Mouse (Mus musculus) kidney, postnatal 0 days (tissue): Measurements from ENCODE around the gene Tal1. TPM values are rescaled to one million over a fixed set of nuclear protein-coding genes. Genes with fewer than 3 reads are reported as not detected.

Source experiments
- ATAC-seq: fragments of 200-750 bp; cut with Nextera tagmentation; replicated peaks from 2 replicates; pipeline ENCODE4 v1.8.0; 2017; ENCODE audit warnings: low read depth, moderate number of reproducible peaks, moderate TSS enrichment, moderate library complexity; ENCODE audit not compliant: low FRiP score
- DNase-seq: peaks from one replicate; pipeline ENCODE4 v3.0.0-alpha.2; 2016; ENCODE audit warnings: low spot score
- H3K27ac ChIP-seq: fragments of 300-500 bp; sonication (generic); 2 replicates; pipeline ENCODE4 v1.5.1; 2014; ENCODE audit warnings: mild to moderate bottlenecking
- H3K27me3 ChIP-seq: fragments of 300-500 bp; sonication (generic); 2 replicates; pipeline ENCODE4 v1.6.1; 2014; ENCODE audit warnings: low read length, mixed read lengths; ENCODE audit not compliant: insufficient read depth
- H3K36me3 ChIP-seq: fragments of 300-500 bp; sonication (generic); 2 replicates; pipeline ENCODE4 v1.6.1; 2014; ENCODE audit warnings: low read length, mixed read lengths; ENCODE audit not compliant: insufficient read depth
- H3K4me1 ChIP-seq: fragments of 300-500 bp; sonication (generic); replicated peaks from 2 replicates; pipeline ENCODE4 v1.6.1; 2014; ENCODE audit warnings: antibody characterized with exemption, low read length, mixed read lengths; ENCODE audit not compliant: insufficient read depth
- H3K4me2 ChIP-seq: fragments of 300-500 bp; sonication (generic); 2 replicates; pipeline ENCODE4 v1.6.1; 2014; ENCODE audit warnings: mild to moderate bottlenecking, low read length, moderate library complexity, mixed read lengths
- H3K4me3 ChIP-seq: fragments of 300-500 bp; sonication (generic); replicated peaks from 2 replicates; pipeline ENCODE4 v1.5.1; 2014; ENCODE audit warnings: low read depth, low read length
- H3K9ac ChIP-seq: fragments of 300-500 bp; sonication (generic); 2 replicates; pipeline ENCODE4 v1.6.1; 2014; ENCODE audit warnings: low read depth, low read length
- H3K9me3 ChIP-seq: fragments of 300-500 bp; sonication (generic); replicated peaks from 2 replicates; pipeline ENCODE4 v1.6.1; 2016; ENCODE audit warnings: low read length, inconsistent platforms, mixed read lengths
- CTCF ChIP-seq: IDR thresholded peaks from 2 replicates; pipeline ENCODE4 v1.5.1; 2016; ENCODE audit warnings: antibody characterized with exemption, low read depth, mild to moderate bottlenecking, moderate library complexity
- whole genome bisulfite sequencing: fragments of 180-500 bp; shearing (Covaris S2); extraction: QIAGEN DNeasy Blood & Tissue Kit; methylation state at CpG from one replicate; pipeline ENCODE4 v1.1.7; 2014; 5-methylcytosine and 5-hydroxymethylcytosine counted together
- polyA plus RNA-seq: library from polyadenylated mRNA; unstranded; fragments of >200 nt; fragmentation: Nextera tagmentation; extraction: Ambion mirVana; gene quantifications from 2 replicates; pipeline ENCODE4 v1.2.1, GENCODE M21; 2015

Tal1 gene
- polyA plus RNA-seq, 1 experiment from 2014 or later: 1.1 TPM

DNA sequence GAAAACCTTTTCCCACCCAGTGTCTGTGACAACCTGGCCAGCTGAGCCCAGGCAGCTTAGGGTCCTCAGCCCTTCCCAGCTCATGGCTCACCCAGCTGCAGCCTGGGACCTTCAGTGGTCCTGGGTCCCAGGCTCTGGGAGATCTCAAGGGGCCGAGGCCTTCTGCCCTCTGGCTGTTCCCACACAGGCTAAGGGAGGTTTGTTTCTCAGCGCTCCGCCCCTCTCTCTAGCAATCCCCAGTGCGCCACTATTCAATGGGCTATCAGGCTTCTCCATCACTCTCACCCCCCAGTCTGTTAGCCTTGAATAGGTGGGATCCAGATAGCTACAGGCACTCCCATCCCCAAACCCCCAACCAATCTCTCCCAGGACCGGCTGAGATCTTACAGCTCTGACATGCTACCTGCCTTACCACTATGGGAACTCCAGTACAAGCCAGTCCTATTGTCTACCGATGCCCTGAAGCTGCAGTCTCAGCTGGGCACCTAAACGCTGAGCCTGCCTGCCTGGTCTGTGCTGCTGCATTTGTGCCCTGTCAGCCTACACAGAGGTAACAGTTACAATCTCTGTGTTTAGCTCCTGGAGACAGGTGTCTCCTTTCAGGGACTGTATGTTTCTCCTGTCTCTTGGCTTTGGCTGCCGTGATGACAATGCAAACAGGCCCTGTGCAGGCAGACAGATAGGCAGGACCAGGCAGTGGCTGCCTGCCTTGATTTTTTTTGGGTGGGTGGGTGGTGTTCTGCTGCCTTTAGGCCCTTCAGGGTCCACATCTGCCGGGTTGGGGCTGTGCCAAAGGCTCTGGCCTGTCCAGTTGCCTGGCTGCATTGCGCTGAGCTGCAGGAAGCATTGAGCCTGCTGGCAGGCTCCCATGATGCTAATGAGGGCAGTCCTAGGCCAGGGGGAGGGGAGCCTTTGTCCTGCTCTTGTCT is 22.9 kb downstream of the Tal1 start:
- H3K9ac ChIP-seq: no peak overlapping the region
- no peaks in the 10 kb centered on the region for H3K9me3 ChIP-seq
- no peak overlapping the region for H3K4me2 ChIP-seq
- WGBS: 33% methylated on average over 10 of the region's 10 CpGs
- no peaks in the 10 kb centered on the region for H3K4me1 ChIP-seq
- TF ChIP-seq CTCF: no peak
- no peak overlapping the region for H3K4me3 ChIP-seq
- DNase-seq (no peak), ATAC-seq (peak; percentile 64)
- no peaks in the 10 kb centered on the region for H3K36me3 ChIP-seq
- H3K27me3 ChIP-seq: no peaks in the 10 kb centered on the region
- H3K27ac ChIP-seq: 0 out of 2 replicates have a peak overlapping the region, but pooled peaks have one; percentile 25

DNA sequence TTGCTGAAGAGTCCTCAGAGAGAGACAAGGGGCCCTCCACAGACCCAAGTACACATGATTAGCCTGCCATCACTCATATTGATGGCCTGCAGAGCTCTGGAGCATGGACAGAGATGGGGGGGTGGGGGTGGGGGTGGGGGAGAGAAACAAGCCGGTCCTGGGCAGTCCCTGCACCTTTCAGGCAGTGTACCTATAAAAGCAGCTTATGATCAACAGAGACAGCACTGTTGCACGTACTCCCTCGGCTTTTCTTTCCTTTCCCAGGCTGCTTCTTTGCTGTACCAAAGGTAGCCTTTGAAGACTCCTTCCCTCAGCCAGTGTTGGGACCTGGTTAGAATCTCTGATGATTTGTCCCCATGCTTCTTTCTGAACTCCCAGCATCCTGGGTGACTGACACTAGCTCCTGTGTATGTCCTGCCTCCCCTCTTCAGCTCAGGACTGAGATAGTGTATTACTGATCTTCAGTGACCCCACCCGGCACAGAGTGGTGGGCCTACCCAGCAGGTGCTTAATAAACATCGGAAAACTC is 23.7 kb downstream of the Tal1 start:
- Histone ChIP-seq H3K27ac (no peak overlapping the region), H3K4me3 (no peak overlapping the region), H3K4me2 (no peak overlapping the region), H3K36me3 (no peaks in the 10 kb centered on the region), H3K4me1 (no peaks in the 10 kb centered on the region), H3K9ac (no peak overlapping the region), H3K9me3 (no peaks in the 10 kb centered on the region), H3K27me3 (no peaks in the 10 kb centered on the region)
- DNase-seq (no peak), ATAC-seq (peak; percentile 15)
- no peak for TF ChIP-seq CTCF
- whole genome bisulfite sequencing: 22% methylated on average over 5 of the region's 5 CpGs

DNA sequence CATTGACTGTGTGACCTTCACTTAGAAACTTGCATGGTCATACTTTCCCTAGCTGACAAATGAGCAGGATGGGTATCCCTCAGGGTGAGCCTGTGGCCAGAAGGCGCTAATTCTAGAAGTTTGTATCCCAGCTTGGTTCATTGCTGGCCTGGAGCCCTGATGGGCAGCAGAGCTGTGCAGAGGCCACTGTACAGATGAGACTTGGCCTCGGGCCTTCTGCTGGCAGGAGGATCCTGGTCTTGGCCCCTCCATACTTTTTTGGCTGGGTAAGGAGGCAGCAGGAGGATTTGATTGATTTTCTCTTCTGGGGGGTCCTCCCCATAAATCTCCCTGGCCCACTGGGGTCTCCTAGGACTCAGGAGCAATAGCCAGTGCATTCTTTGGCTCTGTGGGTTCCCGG is 26.8 kb downstream of the Tal1 start:
- Histone ChIP-seq H3K27me3 (no peaks in the 10 kb centered on the region), H3K9me3 (no peaks in the 10 kb centered on the region), H3K4me3 (no peak overlapping the region), H3K4me1 (0 out of 2 replicates have a peak, but pooled peaks cover 6% of the 10 kb centered on the region), H3K9ac (no peak overlapping the region), H3K36me3 (no peaks in the 10 kb centered on the region), H3K4me2 (no peak overlapping the region), H3K27ac (no peak overlapping the region)
- DNase-seq (no peak), ATAC-seq (no peak)
- WGBS: 80% methylated on average over 3 of the region's 3 CpGs
- TF ChIP-seq CTCF: no peak

DNA sequence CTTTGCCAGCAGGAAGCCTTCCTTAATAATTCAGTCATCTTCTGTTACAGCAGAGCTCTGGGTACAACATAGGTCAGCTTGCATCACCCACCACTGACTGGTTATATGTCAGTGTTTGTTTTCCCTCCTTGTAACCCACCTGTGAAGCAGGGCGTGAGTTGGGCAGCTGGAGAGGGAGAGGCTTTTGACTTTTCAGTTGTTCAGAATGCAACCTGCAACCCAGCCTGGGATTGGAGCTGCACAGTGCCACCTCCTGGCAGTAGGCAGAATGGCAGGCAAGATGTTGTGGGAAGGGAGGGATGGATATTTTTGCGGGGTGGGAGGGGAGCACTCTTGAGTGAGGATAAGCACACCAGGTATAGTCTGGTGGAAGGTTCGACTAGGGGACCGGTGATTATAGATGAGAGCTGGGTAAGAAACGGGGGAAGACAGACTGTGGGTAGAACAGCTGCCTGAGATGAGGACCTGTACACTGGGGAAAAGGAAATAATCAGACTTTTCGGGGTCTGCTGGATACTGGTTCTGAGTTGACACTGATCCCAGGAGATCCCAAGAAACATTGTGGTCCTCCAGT is 29.4 kb downstream of the Tal1 start:
- no peaks in the 10 kb centered on the region for H3K27me3 ChIP-seq
- H3K27ac ChIP-seq: no peak overlapping the region
- H3K4me3 ChIP-seq: no peak overlapping the region
- no peaks in the 10 kb centered on the region for H3K36me3 ChIP-seq
- no peak overlapping the region for H3K9ac ChIP-seq
- no peaks in the 10 kb centered on the region for H3K9me3 ChIP-seq
- H3K4me2 ChIP-seq: no peak overlapping the region
- TF ChIP-seq CTCF: peak; percentile 96
- 21% methylated on average over 6 of the region's 6 CpGs for WGBS
- DNase-seq: peak; percentile 73
- 0 out of 2 replicates have a peak, but pooled peaks cover 12% of the 10 kb centered on the region for H3K4me1 ChIP-seq
- no peak for ATAC-seq

DNA sequence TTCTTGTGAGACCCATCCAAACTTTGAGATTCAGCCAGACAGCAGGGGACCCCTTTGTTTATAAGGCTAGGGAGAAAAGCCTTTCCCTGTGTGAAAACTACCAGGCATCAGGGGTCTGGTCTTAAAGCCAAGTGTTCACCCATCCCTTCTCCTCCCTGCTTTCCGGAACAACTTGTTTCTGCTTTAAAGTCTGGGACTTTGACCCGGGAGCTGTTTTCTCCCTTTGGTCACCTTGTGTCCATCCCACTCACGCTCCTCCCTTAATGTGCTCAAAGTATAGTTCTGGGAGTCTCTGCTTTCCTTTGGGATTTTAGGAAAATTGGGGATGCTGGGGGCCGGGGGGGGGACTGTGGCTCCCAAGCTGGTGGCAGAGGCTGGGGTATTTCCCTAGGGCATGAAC is 30.0 kb downstream of the Tal1 start:
- WGBS: 65% methylated on average over 4 of the region's 4 CpGs
- no peak overlapping the region for H3K4me2 ChIP-seq
- H3K36me3 ChIP-seq: no peaks in the 10 kb centered on the region
- H3K27me3 ChIP-seq: no peaks in the 10 kb centered on the region
- no peak for ATAC-seq
- H3K27ac ChIP-seq: peak overlapping the region; percentile 91
- H3K9ac ChIP-seq: no peak overlapping the region
- no peak for TF ChIP-seq CTCF
- no peak for DNase-seq
- H3K4me1 ChIP-seq: 0 out of 2 replicates have a peak, but pooled peaks cover 12% of the 10 kb centered on the region
- H3K9me3 ChIP-seq: no peaks in the 10 kb centered on the region
- no peak overlapping the region for H3K4me3 ChIP-seq

DNA sequence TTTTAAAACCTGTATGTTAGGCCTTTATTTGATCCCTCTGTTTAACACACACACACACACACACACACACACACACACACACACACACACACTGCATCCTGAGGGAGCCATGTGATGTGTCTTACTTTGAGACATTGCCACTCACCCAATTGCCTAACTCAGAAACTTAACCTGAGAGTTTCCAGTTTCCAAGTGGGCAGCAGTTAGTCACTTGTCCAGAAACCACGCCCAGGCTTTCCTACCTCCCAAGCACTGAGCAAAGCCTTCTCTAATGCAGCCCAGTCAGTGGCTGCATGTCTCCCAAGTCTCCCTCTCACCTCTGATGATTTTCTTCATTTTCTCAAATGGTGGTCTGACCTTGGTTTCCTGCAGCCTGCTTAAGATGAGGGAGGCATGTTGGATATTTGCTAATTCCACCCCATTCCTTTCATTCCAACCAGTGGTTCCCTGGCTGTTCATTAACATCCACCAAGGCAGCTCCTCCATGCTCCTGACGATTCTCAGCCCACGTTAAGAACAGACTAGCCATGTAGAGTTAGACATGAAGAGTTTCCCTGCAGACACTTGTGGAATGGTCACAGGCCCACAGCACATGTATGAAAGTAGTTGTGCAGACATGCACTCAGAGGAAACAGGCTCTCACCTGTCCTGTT is 30.7 kb downstream of the Tal1 start:
- no peak overlapping the region for H3K4me2 ChIP-seq

More for the DNA sequence above, 30.7 kb downstream of the Tal1 start:
- ATAC-seq (no peak), DNase-seq (peak; percentile 43)
- H3K36me3 ChIP-seq: no peaks in the 10 kb centered on the region
- 0 out of 2 replicates have a peak, but pooled peaks cover 12% of the 10 kb centered on the region for H3K4me1 ChIP-seq
- 28% methylated on average over 3 of the region's 3 CpGs for WGBS
- TF ChIP-seq CTCF: no peak
- no peak overlapping the region for H3K4me3 ChIP-seq
- H3K9ac ChIP-seq: no peak overlapping the region
- peak overlapping the region; percentile 91 for H3K27ac ChIP-seq
- no peaks in the 10 kb centered on the region for H3K9me3 ChIP-seq
- H3K27me3 ChIP-seq: no peaks in the 10 kb centered on the region
